Mouse (Mus musculus) limb, embryonic 14.5 days (tissue): ENCODE measurements around the gene Acox1. TPM values are rescaled to one million over a fixed set of nuclear protein-coding genes. Genes with fewer than 3 reads are reported as not detected.

Experiments used
- ATAC-seq: fragments of 200-750 bp; cut with Nextera tagmentation; 2 replicates; pipeline ENCODE4 v1.8.0; 2017; ENCODE audit warnings: low read depth, moderate number of reproducible peaks, moderate TSS enrichment; ENCODE audit not compliant: low FRiP score
- DNase-seq: peaks from one replicate; pipeline ENCODE4 v3.0.0-alpha.2; 2015; ENCODE audit warnings: low spot score
- H3K27ac ChIP-seq: fragments of 300-500 bp; sonication (generic); replicated peaks from 2 replicates; pipeline ENCODE4 v1.5.1; 2014; ENCODE audit warnings: low read depth, mild to moderate bottlenecking, low read length, moderate library complexity, mixed read lengths
- H3K27me3 ChIP-seq: fragments of 300-500 bp; sonication (generic); 2 replicates; pipeline ENCODE4 v1.6.1; 2014; ENCODE audit warnings: low read length, mixed read lengths; ENCODE audit not compliant: control insufficient read depth, insufficient read depth
- H3K36me3 ChIP-seq: fragments of 300-500 bp; sonication (generic); 2 replicates; pipeline ENCODE4 v1.6.1; 2014; ENCODE audit warnings: mild to moderate bottlenecking, low read length, moderate library complexity, mixed read lengths; ENCODE audit not compliant: control insufficient read depth, insufficient read depth
- H3K4me1 ChIP-seq: fragments of 300-500 bp; sonication (generic); 2 replicates; pipeline ENCODE4 v1.6.1; 2014; ENCODE audit warnings: antibody characterized with exemption, low read length, mixed read lengths; ENCODE audit not compliant: control insufficient read depth, insufficient read depth
- H3K4me2 ChIP-seq: fragments of 300-500 bp; sonication (generic); replicated peaks from 2 replicates; pipeline ENCODE4 v1.6.1; 2014; ENCODE audit warnings: low read depth, mild to moderate bottlenecking, low read length, moderate library complexity; ENCODE audit not compliant: severe bottlenecking
- H3K4me3 ChIP-seq: fragments of 300-500 bp; sonication (generic); replicated peaks from 2 replicates; pipeline ENCODE4 v1.5.1; 2014; ENCODE audit warnings: low read length
- H3K9ac ChIP-seq: fragments of 300-500 bp; sonication (generic); 2 replicates; pipeline ENCODE4 v1.6.1; 2014; ENCODE audit warnings: mild to moderate bottlenecking, low read depth, low read length, moderate library complexity; ENCODE audit not compliant: severe bottlenecking
- H3K9me3 ChIP-seq: fragments of 300-500 bp; sonication (generic); 2 replicates; pipeline ENCODE4 v1.6.1; 2016; ENCODE audit warnings: low read length; ENCODE audit not compliant: control insufficient read depth
- POLR2A ChIP-seq: fragments of 200-500 bp; IDR thresholded peaks from 2 replicates; pipeline ENCODE4 v1.8.0; 2012; ENCODE audit warnings: inconsistent platforms, mild to moderate bottlenecking, moderate library complexity, borderline replicate concordance; ENCODE audit not compliant: insufficient read depth, insufficient read length; ENCODE audit errors: extremely low read depth
- WGBS: fragments of 180-500 bp; shearing (Covaris S2); extraction: QIAGEN DNeasy Blood & Tissue Kit; methylation state at CpG from one replicate; pipeline ENCODE4 v1.1.7; 2014; 5-methylcytosine and 5-hydroxymethylcytosine counted together
- polyA plus RNA-seq, 2 experiments: library from polyadenylated mRNA; depleted of rRNA in 1 of 2; stranded (reverse) in 1 of 2; unstranded in 1 of 2; fragments of >200 nt; fragmentation: Nextera tagmentation in 1 of 2; extraction: Ambion mirVana in 1 of 2; gene quantifications; 2 replicates each; pipeline versions ENCODE4 v1.2.1 to v1.2.3; 2012 to 2014

The Acox1 gene
- polyA plus RNA-seq, 2 experiments, result 26.3 to 38.1 TPM

GRCm38 (mm10) chr11:116133497-116133896, 65.3 kb downstream of the Acox1 start:
- no peak for TF ChIP-seq POLR2A
- no peaks in the 10 kb centered on the region for H3K9me3 ChIP-seq
- H3K4me3 ChIP-seq, result no peak overlapping the region
- peaks cover 14% of the 10 kb centered on the region; the same call in 1 of the 2 replicates for H3K4me1 ChIP-seq
- peaks cover 38% of the 10 kb centered on the region for H3K36me3 ChIP-seq
- no peak overlapping the region for H3K4me2 ChIP-seq
- DNase-seq (no peak), ATAC-seq (no peak)
- H3K27me3 ChIP-seq, result no peaks in the 10 kb centered on the region
- WGBS, result 49% methylated on average over 4 of the region's 5 CpGs
- H3K9ac ChIP-seq, result no peak overlapping the region
- no peak overlapping the region for H3K27ac ChIP-seq

- Histone ChIP-seq H3K27ac (no peak overlapping the region), H3K9ac (no peak overlapping the region), H3K9me3 (no peaks in the 10 kb centered on the region), H3K4me1 (peaks cover 13% of the 10 kb centered on the region), H3K27me3 (no peaks in the 10 kb centered on the region), H3K4me2 (no peak overlapping the region), H3K4me3 (no peak overlapping the region), H3K36me3 (peaks cover 38% of the 10 kb centered on the region)
- ATAC-seq (no peak), DNase-seq (no peak)
- WGBS, result 75% methylated on average over 16 of the region's 16 CpGs
- no peak for TF ChIP-seq POLR2A
Observed at GRCm38 (mm10) chr11:116132366-116133333, 66.2 kb downstream of the Acox1 start.

GRCm38 (mm10) chr11:116131349-116132170, 67.3 kb downstream of the Acox1 start:
- no peak for DNase-seq
- Histone ChIP-seq H3K4me2 (peak overlapping the region; percentile 70), H3K36me3 (peaks cover 32% of the 10 kb centered on the region), H3K9me3 (no peaks in the 10 kb centered on the region), H3K27me3 (no peaks in the 10 kb centered on the region), H3K4me3 (peak overlapping the region; percentile 58), H3K9ac (peak overlapping the region; percentile 77), H3K27ac (peak overlapping the region; percentile 89; the same call in 1 of the 2 replicates), H3K4me1 (peaks cover 22% of the 10 kb centered on the region)
- ATAC-seq, result no peak
- 84% methylated on average over 15 of the region's 15 CpGs for WGBS
- no peak for TF ChIP-seq POLR2A

GRCm38 (mm10) chr11:116130488-116131205, 68.2 kb downstream of the Acox1 start, which contains the start of gene Trim65:
TSS of gene Trim65 (minus strand) at chr11:116131128.
- Histone ChIP-seq H3K36me3 (peaks cover 36% of the 10 kb centered on the region), H3K4me1 (peaks cover 23% of the 10 kb centered on the region), H3K4me3 (peak within 1 kb of the TSS; percentile 58), H3K27ac (peak within 1 kb of the TSS; percentile 89), H3K27me3 (no peaks in the 10 kb centered on the region), H3K9ac (peak within 1 kb of the TSS; percentile 77), H3K4me2 (peak within 1 kb of the TSS; percentile 70), H3K9me3 (no peaks in the 10 kb centered on the region)
- DNase-seq (peak; percentile 83), ATAC-seq (peak; percentile 82)
- WGBS, result 1% methylated on average over 63 of the region's 69 CpGs
- 0 out of 2 replicates have a peak, but pooled peaks have one; percentile 35 for TF ChIP-seq POLR2A
